Mouse (Mus musculus): ENCODE results near the gene Cby1. TPM values are rescaled to one million over a fixed set of nuclear protein-coding genes. Genes with fewer than 3 reads are reported as not detected.

The Cby1 gene
- polyA plus RNA-seq, 1 experiment from 2014 or later, result 8.5 TPM

- ATAC-seq (peak; percentile 65), DNase-seq (peak; percentile 98)
- H3K27me3 ChIP-seq (ENCODE audit: insufficient read depth, low read length), result no peaks in the 10 kb centered on the region
- H3K9ac ChIP-seq (replicated peaks), result peak within 1 kb of the TSS; percentile 98
- peak within 1 kb of the TSS; percentile 99 for H3K27ac ChIP-seq (ENCODE audit: low read depth)
- H3K36me3 ChIP-seq (replicated peaks; ENCODE audit: insufficient read depth, low read length), result no peaks in the 10 kb centered on the region
- H3K4me3 ChIP-seq (ENCODE audit: low read depth, low read length), result peak within 1 kb of the TSS; percentile 88
- WGBS (ENCODE audit: insufficient replicate concordance), result under 1% methylated on average over 52 of the region's 72 CpGs
- TF ChIP-seq CTCF (IDR thresholded peaks at IDR 0.05; ENCODE audit: low read depth) (no peak), EP300 (IDR thresholded peaks at IDR 0.05; ENCODE audit: low read depth) (no peak)
- H3K4me1 ChIP-seq (ENCODE audit: insufficient read depth), result peaks cover 62% of the 10 kb centered on the region
- H3K9me3 ChIP-seq (ENCODE audit: low read length), result no peaks in the 10 kb centered on the region
- peak within 1 kb of the TSS; percentile 92 for H3K4me2 ChIP-seq (ENCODE audit: low read depth, low read length)
Measured at GRCm38 (mm10) chr15:79687646-79688267, 28.8 kb downstream of the Cby1 start, which contains the start of gene Josd1. Josd1 (minus strand) TSS chr15:79687919.

- H3K4me3 ChIP-seq (ENCODE audit: low read depth, low read length), result peak overlapping the region; percentile 88
- WGBS (ENCODE audit: insufficient replicate concordance), result 3% methylated on average over 8 of the region's 8 CpGs
- peak overlapping the region; percentile 98 for H3K9ac ChIP-seq (replicated peaks)
- peaks cover 62% of the 10 kb centered on the region for H3K4me1 ChIP-seq (ENCODE audit: insufficient read depth)
- H3K9me3 ChIP-seq (ENCODE audit: low read length), result no peaks in the 10 kb centered on the region
- ATAC-seq (peak; percentile 5), DNase-seq (no peak)
- no peaks in the 10 kb centered on the region for H3K36me3 ChIP-seq (replicated peaks; ENCODE audit: insufficient read depth, low read length)
- peak overlapping the region; percentile 99 for H3K27ac ChIP-seq (ENCODE audit: low read depth)
- H3K27me3 ChIP-seq (ENCODE audit: insufficient read depth, low read length), result no peaks in the 10 kb centered on the region
- H3K4me2 ChIP-seq (ENCODE audit: low read depth, low read length), result peak overlapping the region; percentile 92
- TF ChIP-seq CTCF (IDR thresholded peaks at IDR 0.05; ENCODE audit: low read depth) (no peak), EP300 (IDR thresholded peaks at IDR 0.05; ENCODE audit: low read depth) (0 out of 2 replicates have a peak, but pooled peaks have one; percentile 44)
Measured at GRCm38 (mm10) chr15:79688268-79688956, 29.4 kb downstream of the Cby1 start.

- Histone ChIP-seq H3K4me2 (ENCODE audit: low read depth, low read length) (peak overlapping the region; percentile 99), H3K27ac (ENCODE audit: low read depth) (peak overlapping the region; percentile 91), H3K9me3 (ENCODE audit: low read length) (no peaks in the 10 kb centered on the region), H3K4me3 (ENCODE audit: low read depth, low read length) (peak overlapping the region; percentile 93), H3K27me3 (ENCODE audit: insufficient read depth, low read length) (no peaks in the 10 kb centered on the region), H3K36me3 (replicated peaks; ENCODE audit: insufficient read depth, low read length) (0 out of 2 replicates have a peak, but pooled peaks cover 2% of the 10 kb centered on the region), H3K9ac (replicated peaks) (peak overlapping the region; percentile 54), H3K4me1 (ENCODE audit: insufficient read depth) (peaks cover 62% of the 10 kb centered on the region)
- no peak for TF ChIP-seq EP300 (IDR thresholded peaks at IDR 0.05; ENCODE audit: low read depth)
- no peak for TF ChIP-seq CTCF (IDR thresholded peaks at IDR 0.05; ENCODE audit: low read depth)
- DNase-seq (no peak), ATAC-seq (no peak)
- 13% methylated on average over 24 of the region's 24 CpGs for WGBS (ENCODE audit: insufficient replicate concordance)
Measured at GRCm38 (mm10) chr15:79689662-79690425, 30.8 kb downstream of the Cby1 start.

GRCm38 (mm10) chr15:79690426-79691022 is 31.5 kb downstream of the Cby1 start, which contains the start of gene Gtpbp1:
Gtpbp1 (plus strand) TSS chr15:79690845.
- H3K27me3 ChIP-seq (ENCODE audit: insufficient read depth, low read length), result no peaks in the 10 kb centered on the region
- H3K4me2 ChIP-seq (ENCODE audit: low read depth, low read length), result peak within 1 kb of the TSS; percentile 99
- no peaks in the 10 kb centered on the region for H3K9me3 ChIP-seq (ENCODE audit: low read length)
- DNase-seq, result peak; percentile 95
- peak; percentile 87 for ATAC-seq
- under 1% methylated on average over 43 of the region's 45 CpGs for WGBS (ENCODE audit: insufficient replicate concordance)
- H3K9ac ChIP-seq (replicated peaks), result peak within 1 kb of the TSS; percentile 93
- TF ChIP-seq EP300 (IDR thresholded peaks at IDR 0.05; ENCODE audit: low read depth) (peak; percentile 76; the same call in 1 of the 2 replicates), CTCF (IDR thresholded peaks at IDR 0.05; ENCODE audit: low read depth) (no peak)
- peak within 1 kb of the TSS; percentile 93 for H3K4me3 ChIP-seq (ENCODE audit: low read depth, low read length)
- H3K4me1 ChIP-seq (ENCODE audit: insufficient read depth), result peaks cover 62% of the 10 kb centered on the region
- H3K27ac ChIP-seq (ENCODE audit: low read depth), result peak within 1 kb of the TSS; percentile 91
- H3K36me3 ChIP-seq (replicated peaks; ENCODE audit: insufficient read depth, low read length), result peaks cover 8% of the 10 kb centered on the region; the same call in 1 of the 2 replicates

GRCm38 (mm10) chr15:79691023-79691508 is 32.1 kb downstream of the Cby1 start:
- H3K27me3 ChIP-seq (ENCODE audit: insufficient read depth, low read length), result no peaks in the 10 kb centered on the region

More at GRCm38 (mm10) chr15:79691023-79691508, 32.1 kb downstream of the Cby1 start:
- DNase-seq (no peak), ATAC-seq (no peak)
- H3K9ac ChIP-seq (replicated peaks), result peak overlapping the region; percentile 93
- H3K9me3 ChIP-seq (ENCODE audit: low read length), result no peaks in the 10 kb centered on the region
- under 1% methylated on average over 40 of the region's 53 CpGs for WGBS (ENCODE audit: insufficient replicate concordance)
- H3K27ac ChIP-seq (ENCODE audit: low read depth), result peak overlapping the region; percentile 91
- peak overlapping the region; percentile 99 for H3K4me2 ChIP-seq (ENCODE audit: low read depth, low read length)
- peaks cover 61% of the 10 kb centered on the region for H3K4me1 ChIP-seq (ENCODE audit: insufficient read depth)
- H3K4me3 ChIP-seq (ENCODE audit: low read depth, low read length), result peak overlapping the region; percentile 93
- peaks cover 11% of the 10 kb centered on the region; the same call in 1 of the 2 replicates for H3K36me3 ChIP-seq (replicated peaks; ENCODE audit: insufficient read depth, low read length)
- TF ChIP-seq CTCF (IDR thresholded peaks at IDR 0.05; ENCODE audit: low read depth) (no peak), EP300 (IDR thresholded peaks at IDR 0.05; ENCODE audit: low read depth) (no peak)
